Mouse (Mus musculus) kidney, postnatal 14 days (tissue): ENCODE results near the gene Xrra1.

Source experiments
- DNase-seq: peaks from one replicate; pipeline ENCODE4 v3.0.0; 2022; ENCODE audit warnings: mixed read lengths

Gene Xrra1

DNA sequence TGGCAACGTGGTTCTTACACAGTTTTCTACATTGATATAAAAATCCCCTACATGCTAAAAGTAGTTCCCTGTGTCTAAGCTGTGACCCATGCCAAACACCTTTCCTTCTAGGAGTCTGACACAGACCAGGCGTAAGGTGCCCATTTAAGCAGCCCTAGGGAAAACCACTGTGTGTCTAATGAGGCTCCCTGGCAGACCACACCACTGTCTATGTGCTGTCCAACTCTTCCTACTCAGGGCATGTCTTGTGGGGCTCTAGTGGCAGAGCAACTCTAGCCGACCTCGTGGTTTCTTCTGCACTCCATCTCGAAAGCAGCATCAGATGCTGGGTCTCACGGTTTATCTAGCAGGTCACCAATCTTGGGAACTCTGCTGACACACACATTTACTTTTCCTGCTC, 7.3 kb upstream of the Xrra1 start:
- DNase-seq, result no peak

DNA sequence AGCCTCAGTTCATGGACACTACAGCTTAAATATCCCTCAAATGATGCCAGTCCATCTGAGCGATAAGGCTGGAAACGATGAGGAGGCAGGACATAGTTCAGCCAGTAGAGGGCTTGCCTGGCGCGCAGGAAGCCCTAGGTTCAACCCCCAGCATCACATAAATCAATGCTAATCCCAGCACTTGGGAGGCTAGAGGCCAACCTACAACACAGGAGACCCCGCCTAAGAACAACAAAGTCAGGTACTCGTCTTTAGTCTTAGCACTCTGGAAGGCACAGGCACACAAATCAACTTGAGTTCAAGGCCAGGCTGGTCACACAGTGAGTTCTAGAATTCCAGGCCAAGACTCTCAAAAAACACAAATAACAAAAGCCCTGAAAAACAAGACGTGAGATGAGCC, 5.6 kb upstream of the Xrra1 start:
- no peak for DNase-seq

DNA sequence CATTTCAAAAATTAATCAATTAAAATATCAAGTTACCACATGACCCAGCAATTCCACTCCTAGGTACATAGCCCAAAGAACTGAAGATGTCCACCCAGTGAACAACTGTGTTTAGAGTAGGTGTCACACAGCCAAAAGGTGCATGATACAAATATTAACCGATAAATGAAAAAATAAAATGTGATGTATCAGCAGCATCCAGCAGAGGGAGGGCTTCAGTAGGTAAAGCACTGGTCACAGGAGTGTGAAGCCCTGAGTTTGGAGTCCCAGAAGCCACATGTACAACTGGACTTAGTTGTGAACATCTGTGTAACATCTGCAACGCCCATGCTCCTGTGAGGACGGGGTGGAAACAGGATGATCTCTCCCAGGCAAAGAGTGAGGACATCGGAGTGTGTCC, 4.6 kb upstream of the Xrra1 start:
- no peak for DNase-seq

DNA sequence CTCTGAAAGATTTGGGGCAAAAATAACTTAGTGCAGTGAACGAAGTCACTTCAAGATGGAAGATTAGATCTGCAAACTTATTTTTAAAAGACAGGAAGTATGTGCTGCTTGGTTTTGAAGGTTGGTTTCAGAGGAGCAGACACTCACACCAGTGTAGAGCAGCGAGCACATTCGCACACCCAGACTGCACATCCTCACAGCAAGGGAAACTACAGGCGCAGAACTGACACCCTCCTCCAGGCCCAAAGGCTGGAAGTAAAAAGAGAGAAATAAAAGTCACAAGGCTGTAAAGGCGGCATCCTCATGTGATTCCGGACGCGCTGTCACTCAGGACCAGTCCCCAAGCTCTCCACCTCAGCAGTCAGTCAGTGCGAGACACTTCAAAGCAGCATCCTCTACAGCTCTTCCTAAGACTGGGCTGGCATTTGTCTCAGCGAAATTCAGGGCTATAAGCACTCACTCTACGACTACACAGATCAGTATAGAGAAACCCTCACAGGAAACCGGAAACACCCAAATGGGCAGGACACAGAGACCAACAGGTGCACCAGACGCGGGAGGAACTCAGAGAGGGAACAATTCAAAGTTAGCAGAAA, 2.6 kb upstream of the Xrra1 start:
- DNase-seq, result no peak

DNA sequence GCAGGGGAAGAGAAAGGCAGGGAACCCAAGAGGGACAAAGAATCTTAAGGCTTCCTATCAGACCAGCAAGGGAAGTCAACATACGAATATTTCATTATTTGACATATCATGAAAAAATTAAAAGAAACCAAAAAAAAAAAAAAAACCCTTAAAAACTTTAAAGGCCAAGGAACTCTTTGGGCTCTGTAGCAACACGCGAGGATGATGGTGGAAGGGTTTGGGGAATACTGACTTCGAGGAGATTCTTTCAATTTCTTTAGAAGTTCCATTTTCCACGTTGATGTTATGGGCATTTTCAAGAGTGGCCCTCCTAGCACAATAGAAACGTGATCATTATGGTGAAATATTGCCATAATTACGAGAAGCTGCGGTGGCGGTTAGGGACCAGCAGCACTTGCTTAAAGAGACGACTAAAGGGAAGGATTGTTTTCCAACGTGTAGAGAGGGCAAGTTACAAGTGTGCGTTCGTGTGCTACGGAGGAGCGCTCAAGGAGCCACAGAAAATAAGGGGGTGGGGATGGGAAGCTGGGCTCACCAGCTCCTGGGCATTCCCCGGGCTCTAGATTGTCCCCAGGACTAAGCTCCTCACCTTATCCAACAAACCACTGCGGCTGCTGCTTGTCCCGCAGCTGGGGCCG, 622 bp upstream of the Xrra1 start:
- no peak for DNase-seq

DNA sequence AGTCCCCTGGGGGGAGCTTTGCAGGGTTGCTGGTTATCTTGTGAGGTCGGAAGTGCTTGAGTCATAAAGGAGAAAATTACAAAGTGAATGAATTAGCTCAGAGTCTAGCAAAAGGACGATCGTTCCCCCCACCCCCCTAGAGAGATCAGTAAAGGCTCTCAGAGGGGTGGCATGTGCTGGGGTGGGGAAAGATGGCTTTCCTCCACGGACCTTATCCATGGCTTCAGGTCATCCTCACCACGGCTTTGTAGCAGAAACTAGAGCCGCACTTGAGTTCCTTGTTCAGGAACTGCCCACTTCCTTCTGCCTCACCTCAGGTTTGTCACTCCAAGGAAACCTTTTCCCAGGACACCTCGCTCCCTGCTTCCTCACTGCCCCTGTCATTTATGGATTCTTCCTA, 4.4 kb downstream of the Xrra1 start, which contains the start of gene Spcs2:
TSS of gene Spcs2 (minus strand) at position 101 of the 400 bp plus-strand sequence.
- no peak for DNase-seq

DNA sequence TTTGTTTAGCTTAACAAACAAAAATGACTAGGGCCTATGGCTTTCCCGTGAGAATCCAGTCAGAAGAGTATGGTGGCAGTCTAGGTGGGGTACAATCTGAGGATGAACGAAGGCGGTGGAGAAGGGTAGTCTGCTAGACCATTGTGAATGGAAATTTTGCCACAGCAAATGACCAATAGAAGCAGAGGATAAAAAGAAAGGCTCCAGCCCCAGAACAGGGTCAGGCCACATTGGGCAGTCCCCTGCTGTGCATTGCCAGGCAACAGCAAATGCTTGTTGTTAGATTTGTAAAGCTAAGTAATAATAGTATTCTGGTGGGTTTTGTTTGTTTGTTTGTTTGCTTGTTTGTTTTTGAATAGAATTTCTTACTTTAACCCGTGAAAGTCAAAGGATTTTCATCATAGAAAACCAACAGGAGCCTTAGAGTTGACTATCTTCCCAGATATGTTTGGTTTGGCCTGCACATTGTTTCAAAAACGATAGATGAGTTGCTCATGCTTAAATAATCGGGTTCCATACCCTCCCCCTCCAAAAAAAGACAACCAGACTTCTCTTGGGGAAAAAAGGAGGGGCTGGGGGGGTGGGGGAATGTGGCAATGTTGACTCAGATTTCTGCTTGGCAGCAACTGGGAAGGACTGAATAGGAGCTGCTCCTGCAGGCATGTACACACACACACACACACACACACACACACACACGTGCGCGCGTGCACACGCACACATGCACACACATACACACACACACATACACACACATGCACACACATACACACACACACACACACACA, 5.5 kb downstream of the Xrra1 start:
- DNase-seq, result no peak

DNA sequence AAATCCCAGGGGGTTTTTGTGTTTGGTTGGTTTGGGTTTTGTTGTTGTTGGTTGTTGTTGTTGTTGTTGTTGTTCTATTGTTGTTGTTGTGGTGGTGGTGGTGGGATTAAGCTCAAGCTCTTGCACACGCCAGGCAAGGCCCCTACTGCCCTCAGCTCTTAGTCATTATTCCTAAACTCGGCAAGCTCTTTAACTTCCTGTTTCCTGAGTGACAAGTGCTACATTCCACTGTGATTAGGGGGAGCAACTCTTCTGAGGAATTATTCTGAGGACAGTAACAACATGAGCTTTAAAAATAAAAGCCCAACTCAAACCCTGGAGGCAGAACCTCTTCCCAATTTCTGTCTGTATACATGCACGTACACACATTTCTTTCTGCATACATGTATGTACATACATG, 6.3 kb downstream of the Xrra1 start:
- no peak for DNase-seq

DNA sequence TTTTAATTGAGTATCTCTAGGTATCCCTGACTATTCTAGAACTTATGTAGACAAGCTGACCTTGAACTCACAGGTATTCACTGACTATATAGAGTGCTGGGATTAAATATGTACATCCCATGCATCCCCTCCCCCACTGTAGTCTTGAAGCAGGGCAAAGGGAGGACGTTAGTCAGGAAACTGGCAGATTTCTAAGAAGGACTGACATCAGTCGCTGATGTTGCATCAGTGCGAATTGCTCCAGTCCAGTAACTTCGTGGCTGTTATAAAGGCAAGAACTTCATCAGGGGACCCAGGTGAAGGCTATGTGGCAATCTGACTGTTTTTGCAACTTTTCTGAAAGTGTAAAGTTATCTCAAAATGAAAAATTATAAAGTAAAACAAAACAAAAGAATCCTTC, 10.4 kb downstream of the Xrra1 start:
- DNase-seq, result no peak

DNA sequence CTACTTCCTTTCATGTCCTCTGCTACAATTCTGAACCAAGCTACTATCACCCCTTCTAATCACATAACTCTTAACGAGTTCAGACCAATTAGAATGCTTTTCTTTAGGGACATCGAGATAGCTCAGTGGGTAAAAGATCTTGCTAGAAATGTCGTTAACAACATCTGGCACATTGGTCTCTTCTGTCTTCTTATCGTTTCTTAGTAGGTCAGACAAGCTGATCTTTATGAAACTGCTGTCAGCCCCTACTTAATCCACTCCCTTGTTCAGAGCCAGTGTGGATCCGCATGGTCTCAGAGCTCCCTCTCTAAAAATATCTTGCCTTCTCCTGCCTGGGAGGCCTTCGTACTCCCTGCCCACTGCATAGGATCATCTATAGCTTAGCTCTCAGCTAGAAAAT, 15.0 kb downstream of the Xrra1 start:
- DNase-seq, result no peak

DNA sequence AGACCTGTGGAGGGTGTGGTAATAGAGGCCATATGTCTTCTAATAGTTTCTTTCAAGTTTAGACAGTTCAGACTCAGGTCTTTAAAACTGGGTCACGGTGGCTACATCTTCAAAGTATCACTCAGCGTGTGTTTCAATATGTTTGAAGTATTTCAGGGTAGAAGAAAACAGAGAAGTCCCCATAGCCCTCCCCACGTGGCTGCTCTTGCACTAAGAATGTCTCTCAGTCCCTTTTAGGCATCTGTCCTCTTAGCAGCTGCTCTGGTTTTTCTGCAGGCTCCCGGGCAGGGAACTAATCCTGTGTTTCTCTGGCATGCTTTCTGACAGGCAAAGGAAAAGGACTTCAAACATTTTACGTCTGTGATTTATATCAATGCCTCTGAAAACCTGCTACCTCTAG, 17.0 kb downstream of the Xrra1 start:
- DNase-seq, result no peak

DNA sequence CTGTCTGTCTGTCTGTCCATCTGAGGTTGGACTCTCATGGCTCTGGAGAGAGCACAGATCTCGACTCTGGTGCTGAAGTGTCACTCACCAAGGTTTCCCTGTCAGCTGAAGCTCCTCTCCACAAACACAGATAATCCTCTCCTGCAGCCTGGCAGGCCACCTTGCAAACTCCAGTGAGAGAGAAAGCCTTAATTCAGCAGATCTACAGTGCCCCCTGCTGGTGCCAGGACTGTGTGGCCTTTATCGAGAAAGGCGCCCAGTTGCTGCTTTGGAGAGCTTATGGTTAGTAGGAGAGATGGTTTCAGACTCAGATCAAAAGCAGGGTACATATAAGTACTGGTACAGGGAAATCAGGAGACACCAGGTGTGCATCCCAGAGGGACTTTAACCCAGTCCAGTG, 17.4 kb downstream of the Xrra1 start:
- DNase-seq, result peak; percentile 78

DNA sequence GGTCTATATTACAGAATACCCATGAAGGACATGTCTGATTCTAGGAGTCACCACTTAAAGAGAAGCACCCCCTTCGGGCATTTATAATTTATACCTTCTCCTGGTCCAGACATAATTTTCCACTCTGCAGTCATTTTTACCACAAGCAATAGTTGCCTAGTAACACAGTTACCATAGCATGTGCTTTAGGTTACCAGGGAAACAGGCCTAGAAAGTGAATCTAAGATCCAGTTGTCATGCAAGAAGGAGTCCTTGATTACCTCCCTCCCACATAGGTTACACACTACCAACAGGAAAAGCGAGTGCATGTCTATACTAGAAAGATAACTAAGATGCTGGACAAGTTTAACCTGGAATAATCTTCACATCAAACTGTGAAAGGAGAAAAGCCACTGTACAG, 19.3 kb downstream of the Xrra1 start:
- no peak for DNase-seq

DNA sequence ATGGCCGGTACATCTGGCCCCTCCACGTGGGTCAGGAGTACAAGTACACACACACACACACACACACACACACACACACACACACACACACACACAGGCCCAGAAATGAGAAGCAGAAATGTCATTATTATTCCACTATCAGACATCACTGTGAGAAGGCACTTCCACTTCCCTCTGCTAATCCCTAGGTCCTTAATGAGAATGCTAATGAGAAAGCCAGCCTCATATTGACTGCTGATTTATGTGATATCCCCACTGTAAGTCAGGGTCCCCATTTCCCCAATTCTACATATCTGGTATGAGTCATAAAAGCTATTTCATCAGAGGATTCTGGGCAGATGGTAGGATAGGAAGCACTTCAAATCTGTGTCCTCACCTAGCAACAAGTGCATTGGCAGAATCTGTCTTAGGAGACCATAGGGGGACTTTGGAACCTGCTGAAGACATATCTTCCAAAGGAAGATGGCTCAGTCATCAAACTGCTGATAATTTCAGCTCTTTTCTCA, 28.4 kb downstream of the Xrra1 start:
- no peak for DNase-seq

DNA sequence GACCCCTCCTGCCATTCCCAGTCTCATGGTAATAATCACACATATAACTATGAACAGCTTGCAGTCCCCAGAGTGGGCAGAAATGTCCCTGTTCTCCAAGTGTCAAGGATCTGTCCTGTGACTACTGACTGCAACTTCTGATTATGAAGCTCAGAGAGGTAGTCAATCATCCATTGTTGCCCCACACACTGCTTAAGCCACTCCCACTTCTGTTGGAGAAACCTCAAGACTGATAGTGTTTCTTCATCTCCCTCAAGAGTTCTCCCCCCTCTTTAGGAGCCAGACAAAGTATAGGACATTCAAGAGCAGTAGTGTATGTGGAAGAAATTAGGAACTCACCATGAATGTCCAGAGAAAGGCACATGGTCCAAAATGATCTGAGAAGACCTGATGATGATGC, 28.8 kb downstream of the Xrra1 start:
- DNase-seq, result no peak

DNA sequence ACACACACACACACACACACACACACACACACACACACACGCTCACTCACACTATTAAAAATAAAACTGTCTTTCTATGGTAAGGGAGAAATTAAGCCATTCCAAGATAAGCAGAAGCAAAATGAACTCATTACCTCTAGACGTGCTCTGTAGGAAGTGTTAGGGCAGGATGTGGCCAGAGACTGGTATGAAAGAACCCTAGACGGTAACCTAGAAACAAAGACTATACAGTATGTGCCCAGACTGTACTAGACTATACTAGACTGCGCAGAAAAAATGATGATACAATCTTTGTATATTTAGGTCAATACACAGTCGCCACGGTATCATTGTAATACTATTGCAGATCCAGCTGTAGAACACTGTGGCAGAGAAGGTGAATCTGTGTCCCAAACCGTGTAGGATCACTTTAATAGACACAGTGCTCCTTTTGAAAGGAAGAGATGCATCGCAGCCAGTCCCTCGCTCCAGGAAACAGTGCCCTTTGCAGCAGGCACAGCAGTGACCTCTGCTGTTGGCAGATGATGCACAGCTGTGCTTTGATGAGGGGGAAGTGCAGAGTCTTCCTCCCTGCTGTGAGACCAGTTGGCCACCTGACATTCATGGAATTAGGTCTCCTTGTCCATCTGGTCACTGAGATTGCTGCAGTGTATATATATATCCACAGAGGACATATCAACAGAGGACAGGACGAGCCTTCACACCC, 30.4 kb downstream of the Xrra1 start:
- DNase-seq, result no peak

DNA sequence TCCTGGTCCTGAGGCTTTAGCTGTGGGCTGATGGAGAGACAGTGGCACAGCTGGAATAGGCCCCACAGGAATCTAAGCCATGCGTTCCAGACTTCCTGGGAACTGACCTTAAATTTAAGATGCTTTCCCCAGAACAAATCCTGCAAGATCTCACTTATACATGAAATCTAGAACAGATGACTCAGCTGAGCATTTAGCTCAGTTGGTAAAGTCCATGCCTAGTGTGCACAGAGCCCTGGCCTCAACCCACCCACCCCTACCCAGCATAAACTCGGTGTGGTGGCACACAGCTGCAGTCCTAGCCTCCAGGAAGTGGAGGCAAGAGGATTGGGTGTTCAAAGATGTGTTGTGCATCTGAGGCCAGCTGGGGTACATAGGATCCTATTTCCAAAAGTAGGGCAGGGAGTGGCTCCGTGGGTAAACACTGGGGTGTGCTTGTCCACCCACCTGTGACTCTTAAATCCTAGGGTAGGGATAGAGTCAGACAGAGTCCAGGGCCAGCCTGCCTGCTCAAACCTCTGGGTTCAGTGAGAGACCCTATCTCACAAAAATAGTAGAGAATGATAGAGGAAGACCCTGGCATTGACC, 31.3 kb downstream of the Xrra1 start:
- DNase-seq, result no peak

DNA sequence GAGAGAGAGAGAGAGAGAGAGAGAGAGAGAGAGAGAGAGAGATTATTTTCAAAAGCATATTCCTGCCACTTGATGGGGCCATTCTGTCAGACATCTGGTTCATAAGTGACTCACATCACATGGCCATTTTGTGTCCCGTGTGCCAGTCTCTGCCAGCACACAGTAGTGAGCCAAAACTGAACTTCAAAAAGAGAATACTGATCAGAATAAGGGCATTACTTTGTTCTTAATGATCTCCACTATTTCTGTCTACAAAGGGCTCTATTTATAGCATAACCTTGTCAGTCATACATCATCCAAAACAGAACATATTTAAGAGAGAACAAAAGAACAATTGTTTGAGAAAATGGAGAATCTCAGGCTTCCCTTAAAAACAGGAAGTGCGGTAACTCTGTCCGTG, 32.6 kb downstream of the Xrra1 start:
- no peak for DNase-seq

DNA sequence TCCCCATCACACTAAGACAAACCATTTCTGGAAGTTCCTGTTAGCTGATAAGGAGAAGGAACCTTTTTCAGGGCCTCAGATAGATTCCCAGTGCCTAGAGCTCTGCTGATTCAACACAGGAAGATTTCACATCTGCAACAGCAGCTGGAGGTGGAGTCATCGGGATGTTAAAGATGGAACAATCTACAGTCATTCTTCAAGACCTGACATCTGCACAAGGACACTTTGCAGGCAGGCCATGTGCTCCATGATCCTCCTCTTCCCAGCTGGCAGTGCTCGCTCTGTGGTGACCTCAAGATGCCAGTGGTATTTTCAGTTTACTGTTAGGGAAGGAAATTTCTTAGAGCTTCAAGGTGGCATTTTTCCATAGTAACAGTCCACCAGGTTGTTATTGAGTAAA, 33.4 kb downstream of the Xrra1 start:
- no peak for DNase-seq

DNA sequence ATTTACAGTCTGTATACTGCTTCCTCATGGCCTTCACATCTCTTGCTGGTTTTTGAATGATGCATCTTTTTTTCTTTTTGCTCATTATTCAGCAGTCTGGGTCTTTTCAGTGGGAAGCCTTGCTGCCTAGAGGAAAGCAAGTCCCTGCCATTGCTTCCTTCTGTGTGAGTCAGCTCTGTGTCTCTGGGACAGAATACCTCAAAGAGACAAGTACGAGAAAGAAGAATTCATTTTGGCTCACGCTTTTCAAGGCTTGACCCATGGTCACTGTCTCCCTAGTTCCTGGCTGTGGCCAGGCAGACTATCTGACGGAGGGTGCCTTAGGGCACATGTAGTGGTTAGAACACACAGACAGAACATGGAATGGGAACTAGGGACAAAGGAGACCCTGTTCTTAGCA, 35.1 kb downstream of the Xrra1 start:
- no peak for DNase-seq

DNA sequence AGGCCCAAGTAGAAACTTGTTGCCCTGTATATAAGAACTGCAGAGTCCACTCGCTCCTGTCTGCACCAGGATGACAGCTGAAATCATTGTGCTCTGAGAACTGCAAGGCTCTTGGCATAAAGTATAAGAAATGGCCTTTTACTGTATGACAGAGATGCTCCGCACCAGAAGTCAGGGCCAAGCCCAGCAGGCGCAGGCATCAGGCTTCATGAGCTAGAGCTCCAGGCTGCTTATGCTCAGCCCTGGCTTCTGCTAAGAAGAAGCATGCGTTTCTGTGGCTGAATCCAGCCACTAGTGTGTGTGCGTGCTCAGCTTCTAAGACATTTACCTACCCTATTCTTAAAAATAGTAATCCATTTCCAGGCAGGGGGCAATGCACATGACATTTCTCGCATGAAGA, 35.6 kb downstream of the Xrra1 start:
- no peak for DNase-seq

DNA sequence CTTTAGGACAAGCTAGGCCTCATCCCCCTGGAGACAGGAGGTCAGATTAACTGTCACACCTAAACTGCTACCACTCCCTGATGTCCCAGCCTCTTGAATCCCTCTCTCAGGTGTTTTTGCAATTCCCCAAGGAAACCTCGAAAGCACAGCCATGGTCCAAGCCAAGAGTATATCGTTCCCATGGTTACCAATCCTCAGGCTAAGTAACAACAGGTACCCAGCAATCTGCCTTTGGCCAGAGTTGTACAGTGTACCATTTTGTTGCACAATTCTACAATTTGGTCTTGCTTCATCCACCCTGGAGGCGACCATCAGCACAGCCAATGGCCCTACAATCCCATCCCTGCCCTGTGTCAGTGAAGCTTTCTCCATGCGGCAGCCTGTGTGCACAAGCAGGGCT, 38.0 kb downstream of the Xrra1 start:
- no peak for DNase-seq

DNA sequence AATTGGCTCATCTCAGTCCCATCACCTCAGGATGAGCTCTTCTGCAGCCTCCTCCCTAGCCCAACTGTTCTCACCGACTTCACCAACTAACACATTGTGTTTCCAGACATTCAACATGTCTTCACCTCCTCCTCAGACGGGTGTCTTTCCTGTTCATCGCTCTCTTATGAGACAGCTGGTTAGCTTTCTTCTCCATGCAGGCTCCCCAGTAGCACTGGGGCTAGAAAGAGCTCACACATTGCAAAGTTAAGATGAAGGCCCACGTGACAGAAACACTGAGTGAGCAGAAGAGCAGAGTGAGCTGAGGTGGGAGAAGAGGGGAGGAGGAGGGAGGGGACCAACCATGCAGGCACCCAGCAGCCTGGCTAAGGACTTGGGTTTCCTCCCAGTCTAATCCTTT, 43.3 kb downstream of the Xrra1 start:
- DNase-seq, result no peak
